Mouse (Mus musculus) MEL (cell line): Measurements from ENCODE around the gene Slc26a11.

Experiments used
- CTCF ChIP-seq, 3 experiments: IDR thresholded peaks in 2 of 3; conservative IDR thresholded peaks in 1 of 3; 2 replicates each; pipeline ENCODE4 v1.5.1; 2011 to 2012; ENCODE audit warnings: low read length in 3 of 3, low read depth in 2 of 3, mild to moderate bottlenecking in 2 of 3, improper control_type of control experiment in 1 of 3, inconsistent platforms in 1 of 3, mixed read lengths in 1 of 3, moderate library complexity in 1 of 3; ENCODE audit not compliant: control insufficient read depth in 1 of 3, insufficient read depth in 1 of 3, poor library complexity in 1 of 3, severe bottlenecking in 1 of 3
- GATA1 ChIP-seq: IDR thresholded peaks from 2 replicates; pipeline ENCODE4 v1.6.1; 2011; ENCODE audit warnings: low read depth, low read length, improper control_type of control experiment
- POLR2A ChIP-seq, 2 experiments: IDR thresholded peaks; 2 replicates each; pipeline ENCODE4 v1.6.1; 2011 to 2012; ENCODE audit warnings: low read length in 2 of 2, mild to moderate bottlenecking in 2 of 2, control low read depth in 1 of 2, improper control_type of control experiment in 1 of 2, low read depth in 1 of 2, moderate library complexity in 1 of 2; ENCODE audit not compliant: control insufficient read depth in 1 of 2, insufficient read depth in 1 of 2, poor library complexity in 1 of 2

- TF ChIP-seq POLR2A (IDR thresholded peaks at IDR 0.05; ENCODE audit: control insufficient read depth in 1 of 2, insufficient read depth in 1 of 2, low read depth in 1 of 2, low read length in 2 of 2, poor library complexity in 1 of 2) (no peak), GATA1 (peak; percentile 88), CTCF (IDR thresholded peaks at IDR 0.05 in 2 of 3, conservative IDR thresholded peaks at IDR 0.05 in 1 of 3; ENCODE audit: control insufficient read depth in 1 of 3, insufficient read depth in 1 of 3, low read depth in 2 of 3, low read length in 3 of 3, poor library complexity in 1 of 3, severe bottlenecking in 1 of 3) (no peak)
Observed at GRCm38 (mm10) chr11:119354798-119355442, 437 bp upstream of the Slc26a11 start.
